Mouse (Mus musculus): ENCODE results near the gene Zkscan5.

DNA sequence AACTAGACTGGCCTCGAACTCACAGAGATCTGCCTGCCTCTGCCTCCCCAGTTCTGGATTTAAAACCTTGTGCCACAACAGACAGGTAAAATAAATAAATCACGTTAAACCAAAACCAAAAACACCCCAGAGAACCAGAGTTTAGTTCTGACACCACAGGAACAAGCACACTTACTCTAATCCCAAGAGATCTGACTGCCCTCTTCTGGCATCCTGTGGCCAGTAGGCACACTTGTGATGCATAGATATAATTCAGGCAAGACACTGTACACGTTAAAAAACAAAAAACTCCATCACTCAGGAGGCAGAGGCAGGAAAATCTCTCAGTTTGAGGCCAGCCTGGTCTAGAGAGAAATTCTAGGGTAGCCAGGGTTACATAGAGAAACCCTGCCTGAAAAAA is 1.9 kb upstream of the Zkscan5 start:
- TF ChIP-seq CTCF (IDR thresholded peaks at IDR 0.05; ENCODE audit: low read depth, low read length) (no peak), POLR2A (IDR thresholded peaks at IDR 0.05; ENCODE audit: insufficient read depth, low read length) (no peak), EP300 (IDR thresholded peaks at IDR 0.05; ENCODE audit: insufficient read depth, low read depth, low read length) (no peak)

Measured in ES-Bruce4 (cell line).